Mouse (Mus musculus) embryonic fibroblast, embryonic 13.5 days (primary cell): ENCODE data around the gene Cacna1i. TPM values are rescaled to one million over a fixed set of nuclear protein-coding genes. Genes with fewer than 3 reads are reported as not detected.

ENCODE experiments used
- H3K27ac ChIP-seq: 2 replicates; pipeline ENCODE4 v1.5.1; 2012; ENCODE audit warnings: low read length, control low read depth, inconsistent platforms; ENCODE audit not compliant: insufficient read depth
- H3K4me1 ChIP-seq: 2 replicates; pipeline ENCODE4 v1.6.1; 2011; ENCODE audit warnings: low read length; ENCODE audit not compliant: control insufficient read depth, insufficient read depth
- H3K4me3 ChIP-seq: 2 replicates; pipeline ENCODE4 v1.5.1; 2011; ENCODE audit warnings: mild to moderate bottlenecking, control low read depth, low read length; ENCODE audit not compliant: insufficient read depth
- CTCF ChIP-seq: IDR thresholded peaks from 2 replicates; pipeline ENCODE4 v1.5.1; 2011; ENCODE audit warnings: mild to moderate bottlenecking, control low read depth, low read length, moderate library complexity, borderline replicate concordance; ENCODE audit not compliant: insufficient read depth
- POLR2A ChIP-seq: IDR thresholded peaks from 2 replicates; pipeline ENCODE4 v1.6.1; 2011; ENCODE audit warnings: low read depth, mild to moderate bottlenecking, control low read depth, low read length, moderate library complexity
- polyA plus RNA-seq: library from polyadenylated mRNA; stranded (reverse); fragments of >200 nt; gene quantifications from 2 replicates; pipeline ENCODE4 v1.2.4, GENCODE M21; 2011; ENCODE audit warnings: low read depth; ENCODE audit not compliant: missing spikeins, insufficient read length

Cacna1i gene
- polyA plus RNA-seq, 1 experiment = 0.86 TPM

DNA sequence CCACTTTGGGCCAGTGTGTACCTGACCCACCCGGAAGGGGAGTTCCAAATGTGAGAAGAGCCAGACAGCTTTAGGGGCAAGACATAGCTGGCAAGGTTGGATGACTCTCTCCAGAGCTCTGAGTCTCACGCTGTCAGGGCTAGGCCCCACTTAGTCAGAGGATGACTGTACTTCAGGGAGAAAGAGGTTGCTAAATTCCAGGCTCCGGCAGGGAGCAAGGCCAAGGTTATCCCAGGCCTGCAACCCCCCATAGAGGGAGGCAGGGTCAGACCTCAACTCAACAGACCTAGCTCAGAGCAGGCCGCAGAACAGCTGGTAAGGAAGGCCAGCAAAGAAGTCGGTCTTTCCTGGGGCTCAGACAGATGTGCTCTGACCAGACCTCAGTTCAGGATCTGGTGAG lies 63.4 kb downstream of the Cacna1i start:
- H3K27ac ChIP-seq = peak overlapping the region; percentile 50
- H3K4me1 ChIP-seq = no peaks in the 10 kb centered on the region
- no peak for TF ChIP-seq POLR2A
- no peak for TF ChIP-seq CTCF
- H3K4me3 ChIP-seq = no peak overlapping the region

DNA sequence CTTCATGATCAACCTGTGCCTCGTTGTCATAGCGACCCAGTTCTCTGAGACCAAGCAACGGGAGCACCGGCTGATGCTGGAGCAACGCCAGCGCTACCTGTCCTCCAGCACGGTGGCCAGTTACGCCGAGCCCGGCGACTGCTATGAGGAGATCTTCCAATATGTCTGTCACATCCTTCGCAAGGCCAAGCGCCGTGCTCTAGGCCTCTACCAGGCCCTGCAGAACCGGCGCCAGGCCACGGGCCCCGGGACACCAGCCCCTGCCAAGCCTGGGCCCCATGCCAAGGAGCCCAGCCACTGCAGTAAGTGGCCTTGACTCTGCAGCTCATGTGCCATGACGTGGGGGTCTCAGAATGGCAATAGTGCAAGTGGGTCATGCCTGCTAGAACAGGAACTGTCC lies 71.8 kb downstream of the Cacna1i start:
- no peaks in the 10 kb centered on the region for H3K4me1 ChIP-seq
- H3K27ac ChIP-seq = no peak overlapping the region
- no peak overlapping the region for H3K4me3 ChIP-seq
- TF ChIP-seq CTCF = no peak
- no peak for TF ChIP-seq POLR2A

GRCm38 (mm10) chr15:80361780-80362508 lies 74.9 kb downstream of the Cacna1i start:
- Histone ChIP-seq H3K27ac (no peak overlapping the region), H3K4me1 (no peaks in the 10 kb centered on the region), H3K4me3 (no peak overlapping the region)
- TF ChIP-seq POLR2A = no peak
- no peak for TF ChIP-seq CTCF

DNA sequence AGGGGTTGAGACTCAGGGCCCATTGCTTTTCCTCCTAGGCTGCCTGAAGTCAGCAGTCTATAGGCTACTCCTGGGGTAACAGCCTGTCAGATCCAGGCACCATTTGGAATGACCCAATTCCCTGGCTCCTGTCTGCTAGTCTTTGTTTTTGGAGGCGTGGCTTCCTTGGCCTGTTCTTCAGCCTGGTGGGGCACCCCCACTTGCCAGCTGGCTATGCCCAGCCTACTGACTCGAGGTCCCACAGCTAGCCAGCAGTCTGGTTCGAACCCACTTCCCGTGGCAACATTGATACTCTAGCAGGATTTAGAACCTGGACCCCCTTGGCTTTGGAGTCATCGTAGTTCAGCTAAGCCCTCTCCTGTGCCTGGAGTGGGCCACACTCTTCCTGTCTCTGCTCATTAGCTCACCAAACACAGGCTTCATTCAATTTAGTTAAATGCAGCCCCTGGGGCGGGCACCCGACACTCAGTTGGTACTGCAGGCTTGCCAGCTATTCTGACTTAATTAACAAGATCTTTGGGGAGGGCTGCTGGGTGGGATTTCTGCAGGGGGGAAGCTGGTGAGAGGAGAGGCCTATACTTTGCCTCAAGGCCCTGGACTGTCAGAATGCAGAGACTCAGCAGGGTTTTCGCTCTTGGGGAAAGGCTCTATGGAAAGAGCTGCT lies 75.6 kb downstream of the Cacna1i start:
- TF ChIP-seq POLR2A = no peak
- TF ChIP-seq CTCF = no peak
- Histone ChIP-seq H3K4me3 (no peak overlapping the region), H3K4me1 (no peaks in the 10 kb centered on the region), H3K27ac (no peak overlapping the region)

- H3K4me3 ChIP-seq = no peak overlapping the region
- no peak for TF ChIP-seq POLR2A
- TF ChIP-seq CTCF = no peak
- no peaks in the 10 kb centered on the region for H3K4me1 ChIP-seq
- H3K27ac ChIP-seq = no peak overlapping the region
These were observed 77.0 kb downstream of the Cacna1i start for GRCm38 (mm10) chr15:80363821-80364715.

DNA sequence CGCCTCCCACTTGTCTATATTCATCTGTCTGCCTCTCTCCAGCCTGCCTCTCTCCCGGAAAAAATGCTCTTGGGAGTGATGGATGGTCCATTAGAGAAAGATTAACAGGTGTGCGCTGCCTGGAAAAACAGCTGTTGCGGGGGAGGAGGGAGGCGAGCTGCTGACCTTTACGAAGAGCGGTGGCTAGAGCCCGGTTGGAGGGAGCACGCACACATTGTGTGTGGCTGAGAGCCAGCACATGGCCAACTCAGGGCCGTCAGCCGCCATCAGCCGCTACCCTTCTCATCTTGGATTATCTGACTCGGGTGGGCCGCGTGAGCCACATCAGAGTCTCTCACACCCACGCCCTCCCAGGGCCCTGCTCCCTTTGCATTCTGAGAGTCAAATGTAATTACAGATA lies 79.9 kb downstream of the Cacna1i start:
- no peak overlapping the region for H3K4me3 ChIP-seq
- H3K4me1 ChIP-seq = no peaks in the 10 kb centered on the region
- no peak overlapping the region for H3K27ac ChIP-seq
- TF ChIP-seq POLR2A (no peak), CTCF (no peak)

- H3K4me1 ChIP-seq = no peaks in the 10 kb centered on the region
- no peak overlapping the region for H3K27ac ChIP-seq
- TF ChIP-seq POLR2A (no peak), CTCF (no peak)
- H3K4me3 ChIP-seq = no peak overlapping the region
These were observed 86.4 kb downstream of the Cacna1i start for GRCm38 (mm10) chr15:80373219-80373964.

- Histone ChIP-seq H3K27ac (no peak overlapping the region), H3K4me1 (no peaks in the 10 kb centered on the region), H3K4me3 (no peak overlapping the region)
- no peak for TF ChIP-seq POLR2A
- TF ChIP-seq CTCF = no peak
These were observed 87.8 kb downstream of the Cacna1i start for GRCm38 (mm10) chr15:80374854-80375253.

DNA sequence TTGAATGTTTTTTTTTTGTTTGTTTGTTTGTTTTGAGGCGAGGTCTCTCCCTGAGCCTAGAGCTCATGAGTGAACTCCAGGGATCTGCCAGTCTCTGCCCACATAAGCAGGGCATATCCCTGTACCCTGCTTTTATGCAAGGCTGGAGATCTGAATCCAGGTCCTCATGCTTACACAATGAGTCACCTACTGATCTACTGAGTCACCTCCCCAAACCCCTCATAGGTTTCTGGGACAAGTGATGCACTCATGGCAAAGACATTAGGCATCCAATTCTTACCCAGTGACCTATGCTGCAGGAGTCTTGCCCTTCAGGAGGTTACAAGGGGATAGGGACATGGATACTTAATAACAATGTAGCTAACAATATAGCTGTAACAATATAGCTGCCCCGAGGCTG lies 100.1 kb downstream of the Cacna1i start:
- H3K4me3 ChIP-seq = no peak overlapping the region
- H3K27ac ChIP-seq = no peak overlapping the region
- TF ChIP-seq CTCF = no peak
- TF ChIP-seq POLR2A = no peak
- H3K4me1 ChIP-seq = no peaks in the 10 kb centered on the region

- Histone ChIP-seq H3K27ac (no peak overlapping the region), H3K4me3 (no peak overlapping the region), H3K4me1 (no peaks in the 10 kb centered on the region)
- TF ChIP-seq POLR2A (no peak), CTCF (no peak)
These were observed 104.8 kb downstream of the Cacna1i start for GRCm38 (mm10) chr15:80391791-80392190.
